Mouse (Mus musculus) heart, adult 2 months (tissue): ENCODE results near the gene Alg9.

Experiments
- CTCF ChIP-seq: fragments of 200-600 bp; IDR thresholded peaks from 2 replicates; pipeline ENCODE4 v1.8.1; 2022; ENCODE audit warnings: antibody characterized with exemption, mild to moderate bottlenecking, moderate library complexity
- EP300 ChIP-seq: fragments of 200-500 bp; IDR thresholded peaks from 2 replicates; pipeline ENCODE4 v1.6.1; 2011; ENCODE audit warnings: low read depth, low read length, control low read depth; ENCODE audit not compliant: insufficient read depth
- POLR2A ChIP-seq: fragments of 200-500 bp; IDR thresholded peaks from 2 replicates; pipeline ENCODE4 v1.6.1; 2011; ENCODE audit warnings: mild to moderate bottlenecking, low read depth, low read length, control low read depth; ENCODE audit not compliant: insufficient read depth

GRCm38 (mm10) chr9:50849249-50849648 is 74.4 kb downstream of the Alg9 start:
- TF ChIP-seq CTCF, result peak; percentile 98
- no peak for TF ChIP-seq EP300
- no peak for TF ChIP-seq POLR2A
